Mouse (Mus musculus) midbrain, postnatal 0 days (tissue): ENCODE measurements around the gene Hid1. TPM values are rescaled to one million over a fixed set of nuclear protein-coding genes. Genes with fewer than 3 reads are reported as not detected.

ENCODE experiments used
- ATAC-seq: fragments of 200-750 bp; cut with Nextera tagmentation; 2 replicates; pipeline ENCODE4 v1.8.0; 2017; ENCODE audit warnings: moderate number of reproducible peaks, mild to moderate bottlenecking, moderate TSS enrichment, moderate library complexity; ENCODE audit not compliant: low FRiP score
- DNase-seq: peaks from one replicate; pipeline ENCODE4 v3.0.0-alpha.2; 2015; ENCODE audit warnings: low spot score
- H3K27ac ChIP-seq: fragments of 300-500 bp; sonication (generic); 2 replicates; pipeline ENCODE4 v1.5.1; 2014; ENCODE audit warnings: low read depth, mild to moderate bottlenecking, low read length, mixed read lengths
- H3K27me3 ChIP-seq: fragments of 300-500 bp; sonication (generic); 2 replicates; pipeline ENCODE4 v1.6.1; 2014; ENCODE audit warnings: low read length, control low read depth, mixed read lengths; ENCODE audit not compliant: insufficient read depth
- H3K36me3 ChIP-seq: fragments of 300-500 bp; sonication (generic); 2 replicates; pipeline ENCODE4 v1.6.1; 2014; ENCODE audit warnings: low read length, control low read depth, mixed read lengths; ENCODE audit not compliant: insufficient read depth
- H3K4me1 ChIP-seq: fragments of 300-500 bp; sonication (generic); 2 replicates; pipeline ENCODE4 v1.6.1; 2014; ENCODE audit warnings: mild to moderate bottlenecking, control low read depth, antibody characterized with exemption, low read length, mixed read lengths; ENCODE audit not compliant: insufficient read depth
- H3K4me2 ChIP-seq: fragments of 300-500 bp; sonication (generic); 2 replicates; pipeline ENCODE4 v1.6.1; 2014; ENCODE audit warnings: low read depth, mild to moderate bottlenecking, low read length, mixed read lengths; ENCODE audit not compliant: poor library complexity, severe bottlenecking
- H3K4me3 ChIP-seq: fragments of 300-500 bp; sonication (generic); 2 replicates; pipeline ENCODE4 v1.5.1; 2014; ENCODE audit warnings: low read depth, mild to moderate bottlenecking, low read length, moderate library complexity
- H3K9ac ChIP-seq: fragments of 300-500 bp; sonication (generic); replicated peaks from 2 replicates; pipeline ENCODE4 v1.6.1; 2014; ENCODE audit warnings: mild to moderate bottlenecking, low read length, moderate library complexity, mixed read lengths; ENCODE audit not compliant: poor library complexity, severe bottlenecking
- H3K9me3 ChIP-seq: fragments of 300-500 bp; sonication (generic); 2 replicates; pipeline ENCODE4 v1.6.1; 2016; ENCODE audit warnings: low read length, control low read depth
- CTCF ChIP-seq: IDR thresholded peaks from 2 replicates; pipeline ENCODE4 v1.5.1; 2016; ENCODE audit warnings: antibody characterized with exemption, mild to moderate bottlenecking
- WGBS: fragments of 180-500 bp; shearing (Covaris S2); extraction: QIAGEN DNeasy Blood & Tissue Kit; methylation state at CpG from one replicate; pipeline ENCODE4 v1.1.7; 2014; 5-methylcytosine and 5-hydroxymethylcytosine counted together
- polyA plus RNA-seq: library from polyadenylated mRNA; unstranded; fragments of >200 nt; fragmentation: Nextera tagmentation; extraction: Ambion mirVana; gene quantifications from 2 replicates; pipeline ENCODE4 v1.2.1, GENCODE M21; 2015
- total RNA-seq: library from RNA; depleted of rRNA; stranded (reverse); fragments of >200 nt; gene quantifications from 2 replicates; pipeline ENCODE4 v1.2.3, GENCODE M21; 2014

The Hid1 gene
- total and polyA plus RNA-seq, 2 experiments from 2014 or later, result 65.6 to 106 TPM

DNA sequence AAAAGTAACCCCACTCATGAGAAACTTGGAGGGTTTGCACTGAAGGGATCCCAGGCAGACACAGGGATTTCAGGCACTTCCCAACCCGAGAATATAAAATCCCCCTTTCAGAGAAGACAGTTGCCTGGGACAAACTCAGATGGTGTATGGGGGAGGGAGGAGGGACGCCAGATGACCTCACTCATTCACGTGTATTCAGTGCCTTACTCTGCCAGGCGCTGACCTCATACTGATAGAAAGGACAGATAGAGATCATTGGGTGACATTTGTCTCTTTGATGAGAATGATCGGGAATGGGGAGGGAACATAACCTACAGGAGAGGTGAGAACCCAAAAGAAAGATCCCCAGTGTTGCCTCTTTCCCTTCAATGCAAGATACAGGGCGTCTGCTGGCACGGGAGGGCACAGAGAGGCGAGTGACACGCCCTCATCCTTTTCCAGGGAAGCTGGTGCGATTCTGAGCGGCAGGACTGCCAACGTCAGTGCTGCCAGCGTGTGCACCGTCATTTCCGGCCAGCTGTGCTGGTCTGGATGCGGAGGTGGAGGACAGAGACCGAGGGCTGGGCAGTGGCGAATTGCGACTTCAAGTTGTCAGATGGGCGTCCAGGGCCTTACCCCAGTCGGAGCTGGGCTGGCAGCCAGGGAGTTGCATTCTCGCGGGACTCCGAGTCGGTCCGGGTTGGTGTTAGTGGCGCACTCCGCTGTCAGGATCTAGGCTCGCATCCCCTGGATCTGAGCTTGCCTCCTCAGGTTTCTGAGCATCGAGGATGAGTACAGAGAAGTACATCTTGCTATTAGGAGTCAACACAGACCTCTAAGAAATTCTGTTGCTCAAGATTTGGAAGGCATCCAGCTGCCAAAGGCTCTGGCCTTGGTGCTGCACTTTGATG is 6.5 kb upstream of the Hid1 start:
- H3K36me3 ChIP-seq, result no peaks in the 10 kb centered on the region
- H3K4me2 ChIP-seq, result peak overlapping the region; percentile 73
- H3K4me3 ChIP-seq, result peak overlapping the region; percentile 39
- H3K9me3 ChIP-seq, result no peaks in the 10 kb centered on the region
- H3K4me1 ChIP-seq, result 0 out of 2 replicates have a peak, but pooled peaks cover 10% of the 10 kb centered on the region
- 2% methylated on average over 30 of the region's 30 CpGs for WGBS
- no peak for TF ChIP-seq CTCF
- DNase-seq, result peak; percentile 83
- H3K27ac ChIP-seq, result peak overlapping the region; percentile 81
- no peaks in the 10 kb centered on the region for H3K27me3 ChIP-seq
- peak overlapping the region; percentile 68 for H3K9ac ChIP-seq
- peak; percentile 79 for ATAC-seq

DNA sequence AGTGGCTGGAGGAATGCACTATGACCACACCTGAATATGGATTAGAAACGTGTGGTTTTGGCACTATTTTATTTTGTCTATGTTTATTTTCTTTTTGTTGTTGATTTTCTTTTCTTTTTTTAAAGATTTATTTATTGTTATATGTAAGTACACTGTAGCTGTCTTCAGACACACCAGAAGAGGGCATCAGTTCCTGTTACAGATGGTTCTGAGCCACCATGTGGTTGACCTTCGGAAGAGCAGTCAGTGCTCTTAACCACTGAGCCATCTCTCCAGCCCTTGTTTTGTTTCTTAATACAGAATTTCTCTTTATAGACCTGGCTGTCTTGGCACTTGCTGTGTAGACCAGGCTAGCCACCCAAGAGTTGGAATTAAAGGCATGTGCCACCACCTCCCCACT is 5.2 kb upstream of the Hid1 start:
- ATAC-seq (no peak), DNase-seq (no peak)
- no peak overlapping the region for H3K4me2 ChIP-seq
- no peaks in the 10 kb centered on the region for H3K36me3 ChIP-seq
- no peak overlapping the region for H3K4me3 ChIP-seq
- 51% methylated on average over 2 of the region's 2 CpGs for WGBS
- peak; percentile 35; the same call in 1 of the 2 replicates for TF ChIP-seq CTCF
- H3K9me3 ChIP-seq, result no peaks in the 10 kb centered on the region
- no peak overlapping the region for H3K27ac ChIP-seq
- H3K27me3 ChIP-seq, result no peaks in the 10 kb centered on the region
- H3K4me1 ChIP-seq, result 0 out of 2 replicates have a peak, but pooled peaks cover 10% of the 10 kb centered on the region
- no peak overlapping the region for H3K9ac ChIP-seq

DNA sequence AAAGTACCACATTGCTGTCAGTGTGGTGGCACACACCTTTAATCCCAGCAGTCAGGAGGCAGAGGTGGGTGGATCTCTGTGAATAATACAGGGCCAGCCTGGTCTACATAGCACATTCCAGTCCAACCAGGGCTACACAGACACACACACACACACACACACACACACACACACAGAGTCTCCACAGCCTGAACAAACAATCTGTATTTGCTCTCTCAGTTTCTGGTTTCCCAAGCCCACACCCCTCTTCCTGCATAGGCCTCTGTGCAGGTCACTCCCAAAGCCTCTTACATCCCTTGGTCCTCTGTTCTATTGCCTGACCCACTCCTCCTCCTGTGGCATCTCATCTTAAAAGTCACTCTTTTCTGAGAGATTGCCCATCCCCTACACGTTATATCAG is 4.5 kb upstream of the Hid1 start:
- ATAC-seq (no peak), DNase-seq (no peak)
- no peak overlapping the region for H3K9ac ChIP-seq
- H3K27ac ChIP-seq, result no peak overlapping the region
- no peaks in the 10 kb centered on the region for H3K36me3 ChIP-seq
- H3K4me2 ChIP-seq, result no peak overlapping the region
- no peak overlapping the region for H3K4me3 ChIP-seq
- TF ChIP-seq CTCF, result no peak
- H3K27me3 ChIP-seq, result no peaks in the 10 kb centered on the region
- H3K4me1 ChIP-seq, result 0 out of 2 replicates have a peak, but pooled peaks cover 10% of the 10 kb centered on the region
- H3K9me3 ChIP-seq, result no peaks in the 10 kb centered on the region
- 81% methylated on average over 1 of the region's 1 CpGs for WGBS

DNA sequence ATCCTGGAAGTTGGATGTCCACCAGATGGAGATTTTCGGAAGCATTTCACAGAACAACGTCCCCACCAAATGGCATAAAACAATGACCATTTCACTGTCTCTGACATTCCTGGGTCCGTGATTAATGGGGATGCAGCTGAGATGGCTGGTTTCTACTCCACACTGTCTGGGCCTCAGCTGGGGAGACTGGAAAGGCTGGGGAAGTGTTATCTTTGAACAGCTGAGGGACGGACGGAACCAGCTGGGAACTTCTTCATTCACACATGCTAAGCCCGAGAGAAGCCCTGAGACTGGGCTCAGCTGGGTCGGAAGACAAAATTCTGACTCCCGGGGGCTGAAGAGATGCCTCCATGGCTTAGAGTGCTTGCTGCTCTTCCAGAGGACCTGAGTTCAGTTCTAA is 3.8 kb upstream of the Hid1 start:
- H3K27ac ChIP-seq, result no peak overlapping the region
- DNase-seq (no peak), ATAC-seq (no peak)
- peaks cover 12% of the 10 kb centered on the region; the same call in 1 of the 2 replicates for H3K4me1 ChIP-seq
- TF ChIP-seq CTCF, result no peak
- H3K4me3 ChIP-seq, result no peak overlapping the region
- H3K9ac ChIP-seq, result no peak overlapping the region
- H3K36me3 ChIP-seq, result no peaks in the 10 kb centered on the region
- WGBS, result 78% methylated on average over 8 of the region's 8 CpGs
- no peak overlapping the region for H3K4me2 ChIP-seq
- no peaks in the 10 kb centered on the region for H3K27me3 ChIP-seq
- H3K9me3 ChIP-seq, result no peaks in the 10 kb centered on the region

DNA sequence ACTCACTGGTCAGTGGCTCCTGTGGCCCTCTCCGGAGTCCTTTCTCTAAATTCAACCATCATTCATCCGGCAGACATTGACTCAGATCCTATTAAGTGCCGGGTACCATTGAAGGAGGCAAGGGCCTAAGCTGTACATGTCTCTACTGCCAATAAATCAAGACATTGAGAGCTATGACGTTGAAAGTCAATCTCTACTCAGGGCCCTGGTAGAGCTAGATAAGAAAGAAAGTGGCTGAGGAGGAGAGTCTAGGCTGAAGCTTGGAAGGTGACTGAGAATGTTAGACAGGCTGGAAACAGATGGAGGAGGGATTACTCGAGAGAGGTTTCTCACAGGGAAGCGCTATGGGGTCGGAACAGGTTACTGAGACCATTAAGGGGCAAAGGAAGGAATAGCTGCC is 2.8 kb upstream of the Hid1 start:
- TF ChIP-seq CTCF, result no peak
- H3K9me3 ChIP-seq, result no peaks in the 10 kb centered on the region
- H3K4me2 ChIP-seq, result no peak overlapping the region
- no peaks in the 10 kb centered on the region for H3K27me3 ChIP-seq
- H3K4me3 ChIP-seq, result no peak overlapping the region
- DNase-seq (no peak), ATAC-seq (no peak)
- whole genome bisulfite sequencing, result 65% methylated on average over 7 of the region's 7 CpGs
- H3K9ac ChIP-seq, result no peak overlapping the region
- no peaks in the 10 kb centered on the region for H3K36me3 ChIP-seq
- peaks cover 18% of the 10 kb centered on the region; the same call in 1 of the 2 replicates for H3K4me1 ChIP-seq
- H3K27ac ChIP-seq, result no peak overlapping the region

DNA sequence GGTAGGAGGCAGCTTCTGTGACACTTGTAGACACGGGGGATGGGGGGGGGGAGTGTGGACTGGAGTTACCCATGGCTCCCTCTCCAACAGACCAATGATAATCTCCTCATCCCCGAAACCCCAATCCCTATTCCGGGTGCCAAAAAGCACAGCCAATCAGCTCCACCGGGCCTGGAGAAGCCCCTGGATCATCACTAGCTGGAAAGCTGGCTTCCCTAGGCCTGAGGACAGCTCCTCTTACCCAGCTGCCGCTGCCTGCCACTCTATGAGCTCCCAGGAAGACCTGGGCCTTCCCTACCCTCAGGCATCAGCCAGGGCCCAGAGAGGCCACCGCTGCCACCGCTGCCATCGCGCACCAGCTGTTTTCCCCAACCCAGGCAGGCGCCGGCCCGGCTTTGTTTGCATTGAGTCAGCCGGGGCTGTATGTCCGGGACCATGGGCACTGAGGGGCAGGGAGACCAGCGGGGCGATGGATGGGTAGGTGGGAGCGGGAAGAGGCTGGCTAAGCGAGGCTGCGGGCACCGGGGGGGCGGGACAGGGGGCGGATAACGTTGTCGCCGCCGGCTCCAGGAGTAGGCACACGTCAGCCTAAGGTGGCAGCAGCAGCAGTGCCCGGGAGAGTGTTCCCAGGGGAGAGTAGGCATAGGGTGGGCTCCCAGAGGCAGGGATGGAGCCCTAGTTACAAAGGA is 706 bp downstream of the Hid1 start:
- peaks cover 8% of the 10 kb centered on the region; the same call in 1 of the 2 replicates for H3K4me1 ChIP-seq
- H3K4me2 ChIP-seq, result peak overlapping the region; percentile 93
- no peaks in the 10 kb centered on the region for H3K9me3 ChIP-seq
- H3K4me3 ChIP-seq, result peak overlapping the region; percentile 82
- ATAC-seq (peak; percentile 82), DNase-seq (peak; percentile 87)
- H3K36me3 ChIP-seq, result no peaks in the 10 kb centered on the region
- peak overlapping the region; percentile 88 for H3K27ac ChIP-seq
- WGBS, result 1% methylated on average over 28 of the region's 28 CpGs
- TF ChIP-seq CTCF, result no peak
- H3K27me3 ChIP-seq, result no peaks in the 10 kb centered on the region
- H3K9ac ChIP-seq, result peak overlapping the region; percentile 87
